Mouse (Mus musculus) hindbrain, postnatal 0 days (tissue): ENCODE results near the gene Spint4. TPM values are rescaled to one million over a fixed set of nuclear protein-coding genes. Genes with fewer than 3 reads are reported as not detected.

Source experiments
- ATAC-seq: fragments of 200-750 bp; cut with Nextera tagmentation; 2 replicates; pipeline ENCODE4 v1.8.0; 2017; ENCODE audit warnings: mild to moderate bottlenecking, moderate TSS enrichment, moderate library complexity
- DNase-seq: peaks from one replicate; pipeline ENCODE4 v3.0.0-alpha.2; 2015; ENCODE audit warnings: low spot score
- H3K27ac ChIP-seq: fragments of 300-500 bp; sonication (generic); 2 replicates; pipeline ENCODE4 v1.5.1; 2014; ENCODE audit warnings: mild to moderate bottlenecking
- H3K27me3 ChIP-seq: fragments of 300-500 bp; sonication (generic); 2 replicates; pipeline ENCODE4 v1.6.1; 2014; ENCODE audit warnings: low read length, mixed read lengths; ENCODE audit not compliant: insufficient read depth
- H3K36me3 ChIP-seq: fragments of 300-500 bp; sonication (generic); 2 replicates; pipeline ENCODE4 v1.6.1; 2014; ENCODE audit warnings: low read length, mixed read lengths; ENCODE audit not compliant: insufficient read depth
- H3K4me1 ChIP-seq: fragments of 300-500 bp; sonication (generic); 2 replicates; pipeline ENCODE4 v1.6.1; 2014; ENCODE audit warnings: antibody characterized with exemption, low read length, mixed read lengths; ENCODE audit not compliant: insufficient read depth
- H3K4me2 ChIP-seq: fragments of 300-500 bp; sonication (generic); 2 replicates; pipeline ENCODE4 v1.6.1; 2014; ENCODE audit warnings: low read depth, mild to moderate bottlenecking, low read length, moderate library complexity, mixed read lengths
- H3K4me3 ChIP-seq: fragments of 300-500 bp; sonication (generic); 2 replicates; pipeline ENCODE4 v1.5.1; 2014; ENCODE audit warnings: low read length
- H3K9ac ChIP-seq: fragments of 300-500 bp; sonication (generic); replicated peaks from 2 replicates; pipeline ENCODE4 v1.6.1; 2014; ENCODE audit warnings: mild to moderate bottlenecking, low read length, moderate library complexity, mixed read lengths
- H3K9me3 ChIP-seq: fragments of 300-500 bp; sonication (generic); 2 replicates; pipeline ENCODE4 v1.6.1; 2016; ENCODE audit warnings: low read length, mixed read lengths
- CTCF ChIP-seq: IDR thresholded peaks from 2 replicates; pipeline ENCODE4 v1.5.1; 2016; ENCODE audit warnings: antibody characterized with exemption, control low read depth, low read depth
- WGBS: fragments of 180-500 bp; shearing (Covaris S2); extraction: QIAGEN DNeasy Blood & Tissue Kit; methylation state at CpG from one replicate; pipeline ENCODE4 v1.1.7; 2014; 5-methylcytosine and 5-hydroxymethylcytosine counted together
- polyA plus RNA-seq: library from polyadenylated mRNA; unstranded; fragments of >200 nt; fragmentation: Nextera tagmentation; extraction: Ambion mirVana; gene quantifications from 2 replicates; pipeline ENCODE4 v1.2.1, GENCODE M21; 2015
- total RNA-seq: library from RNA; depleted of rRNA; stranded (reverse); fragments of >200 nt; gene quantifications from 2 replicates; pipeline ENCODE4 v1.2.3, GENCODE M21; 2014; rRNA removed

Spint4 gene
- total and polyA plus RNA-seq, 2 experiments from 2014 or later = not detected

- peaks cover 10% of the 10 kb centered on the region for H3K4me1 ChIP-seq
- peak overlapping the region; percentile 91 for H3K9ac ChIP-seq
Measured at GRCm38 (mm10) chr2:164744987-164745386, 46.7 kb downstream of the Spint4 start.

GRCm38 (mm10) chr2:164745843-164746479, 47.7 kb downstream of the Spint4 start, which contains the start of the genes Wfdc3 and Dnttip1:
Wfdc3 (minus strand) TSS chr2:164745931.
Dnttip1 (plus strand) TSS chr2:164745983.
- peak; percentile 96 for ATAC-seq

More at GRCm38 (mm10) chr2:164744987-164745386, 46.7 kb downstream of the Spint4 start:
- DNase-seq = no peak
- TF ChIP-seq CTCF = no peak
- Histone ChIP-seq H3K4me3 (peak overlapping the region; percentile 96), H3K36me3 (no peaks in the 10 kb centered on the region; the same call in 1 of the 2 replicates), H3K4me2 (peak overlapping the region; percentile 88), H3K27ac (no peak overlapping the region), H3K27me3 (no peaks in the 10 kb centered on the region), H3K9me3 (no peaks in the 10 kb centered on the region)
- ATAC-seq = no peak
- 76% methylated on average over 13 of the region's 13 CpGs for WGBS

GRCm38 (mm10) chr2:164746693-164747092, 48.4 kb downstream of the Spint4 start:
- peak overlapping the region; percentile 88 for H3K4me2 ChIP-seq
- no peak for ATAC-seq
- H3K4me1 ChIP-seq = peaks cover 10% of the 10 kb centered on the region
- 55% methylated on average over 8 of the region's 8 CpGs for WGBS
- H3K27me3 ChIP-seq = no peaks in the 10 kb centered on the region
- H3K4me3 ChIP-seq = peak overlapping the region; percentile 96
- no peak for TF ChIP-seq CTCF
- peaks cover 11% of the 10 kb centered on the region; the same call in 1 of the 2 replicates for H3K36me3 ChIP-seq
- no peak for DNase-seq
- no peaks in the 10 kb centered on the region for H3K9me3 ChIP-seq
- peak overlapping the region; percentile 91 for H3K9ac ChIP-seq
- no peak overlapping the region for H3K27ac ChIP-seq

More at GRCm38 (mm10) chr2:164745843-164746479, 47.7 kb downstream of the Spint4 start, which contains the start of the genes Wfdc3 and Dnttip1:
- no peak for TF ChIP-seq CTCF
- under 1% methylated on average over 69 of the region's 70 CpGs for WGBS
- Histone ChIP-seq H3K36me3 (peaks cover 7% of the 10 kb centered on the region; the same call in 1 of the 2 replicates), H3K4me1 (peaks cover 10% of the 10 kb centered on the region), H3K27me3 (no peaks in the 10 kb centered on the region), H3K27ac (peak within 1 kb of the TSS; percentile 83), H3K4me3 (peak within 1 kb of the TSS; percentile 96), H3K4me2 (peak within 1 kb of the TSS; percentile 88), H3K9ac (peak within 1 kb of the TSS; percentile 91), H3K9me3 (no peaks in the 10 kb centered on the region)
- DNase-seq = peak; percentile 97

- no peak overlapping the region for H3K9ac ChIP-seq
- no peak for TF ChIP-seq CTCF
- no peaks in the 10 kb centered on the region for H3K9me3 ChIP-seq
- H3K27ac ChIP-seq = no peak overlapping the region
- H3K4me3 ChIP-seq = no peak overlapping the region
- peaks cover 17% of the 10 kb centered on the region; the same call in 1 of the 2 replicates for H3K36me3 ChIP-seq
- WGBS = 88% methylated on average over 4 of the region's 4 CpGs
- H3K4me1 ChIP-seq = peaks cover 10% of the 10 kb centered on the region
- ATAC-seq = no peak
- DNase-seq = no peak
- no peaks in the 10 kb centered on the region for H3K27me3 ChIP-seq
- H3K4me2 ChIP-seq = no peak overlapping the region
Measured at GRCm38 (mm10) chr2:164748191-164748590, 49.9 kb downstream of the Spint4 start.

GRCm38 (mm10) chr2:164748991-164749390, 50.7 kb downstream of the Spint4 start:
- Histone ChIP-seq H3K27me3 (no peaks in the 10 kb centered on the region), H3K36me3 (peaks cover 21% of the 10 kb centered on the region), H3K27ac (no peak overlapping the region), H3K4me3 (no peak overlapping the region), H3K9ac (no peak overlapping the region), H3K4me2 (no peak overlapping the region), H3K9me3 (no peaks in the 10 kb centered on the region), H3K4me1 (peaks cover 10% of the 10 kb centered on the region)
- DNase-seq = no peak
- ATAC-seq = no peak
- 86% methylated on average over 6 of the region's 6 CpGs for WGBS
- TF ChIP-seq CTCF = no peak

Other genes starting within 250 kb of the Spint4 start
Only the 30 nearest of the 32 such genes appear.
- 34.4 and 36.9 TPM in 2 replicates for gene Gm20458, start 237.5 kb upstream of the Spint4 start, total RNA-seq
- 9.6 and 10.8 TPM in 2 replicates for gene Gm20458, start 237.5 kb upstream of the Spint4 start, polyA plus RNA-seq
- not detected in 2 replicates for gene Trp53tg5, start 224.8 kb upstream of the Spint4 start, total RNA-seq
- gene Trp53tg5, start 224.8 kb upstream of the Spint4 start, polyA plus RNA-seq = not detected in 2 replicates
- gene Dbndd2, start 212.4 kb upstream of the Spint4 start, total RNA-seq = 29.5 and 30.9 TPM in 2 replicates
- gene Dbndd2, start 212.4 kb upstream of the Spint4 start, polyA plus RNA-seq = 37.2 and 38.0 TPM in 2 replicates
- gene Pigt, start 201.0 kb upstream of the Spint4 start, total RNA-seq = 118 and 134 TPM in 2 replicates
- gene Pigt, start 201.0 kb upstream of the Spint4 start, polyA plus RNA-seq = 102 and 116 TPM in 2 replicates
- 1.5 and 2.7 TPM in 2 replicates for gene Wfdc2, start 136.1 kb upstream of the Spint4 start, total RNA-seq
- gene Wfdc2, start 136.1 kb upstream of the Spint4 start, polyA plus RNA-seq = 3.1 and 4.5 TPM in 2 replicates
- gene Spint3, start 125.0 kb upstream of the Spint4 start, total RNA-seq = not detected in 2 replicates
- not detected in 2 replicates for gene Spint3, start 125.0 kb upstream of the Spint4 start, polyA plus RNA-seq
- gene Wfdc6a, start 113.1 kb upstream of the Spint4 start, total RNA-seq = 0.31 TPM in 1 of 2 replicates, not detected in the other
- 0.19 and 0.77 TPM in 2 replicates for gene Wfdc6a, start 113.1 kb upstream of the Spint4 start, polyA plus RNA-seq
- not detected in 2 replicates for gene Eppin, start 104.9 kb upstream of the Spint4 start, total RNA-seq
- gene Eppin, start 104.9 kb upstream of the Spint4 start, polyA plus RNA-seq = not detected in 2 replicates
- not detected in 2 replicates for gene Wfdc6b, start 85.0 kb upstream of the Spint4 start, total RNA-seq
- not detected in 2 replicates for gene Wfdc6b, start 85.0 kb upstream of the Spint4 start, polyA plus RNA-seq
- not detected in 2 replicates for gene Wfdc8, start 84.9 kb upstream of the Spint4 start, total RNA-seq
- gene Wfdc8, start 84.9 kb upstream of the Spint4 start, polyA plus RNA-seq = not detected in 2 replicates
- gene Wfdc16, start 59.7 kb upstream of the Spint4 start, total RNA-seq = not detected in 2 replicates
- gene Wfdc16, start 59.7 kb upstream of the Spint4 start, polyA plus RNA-seq = not detected in 2 replicates
- gene Wfdc10, start 42.5 kb upstream of the Spint4 start, total RNA-seq = not detected in 2 replicates
- gene Wfdc10, start 42.5 kb upstream of the Spint4 start, polyA plus RNA-seq = 0.60 TPM in 1 of 2 replicates, not detected in the other
- gene Wfdc9, start 41.9 kb upstream of the Spint4 start, total RNA-seq = not detected in 2 replicates
- gene Wfdc9, start 41.9 kb upstream of the Spint4 start, polyA plus RNA-seq = not detected in 2 replicates
- gene Wfdc11, start 24.4 kb upstream of the Spint4 start, total RNA-seq = not detected in 2 replicates
- gene Wfdc11, start 24.4 kb upstream of the Spint4 start, polyA plus RNA-seq = not detected in 2 replicates
- gene Wfdc13, start 13.4 kb upstream of the Spint4 start, total RNA-seq = not detected in 2 replicates
- gene Wfdc13, start 13.4 kb upstream of the Spint4 start, polyA plus RNA-seq = not detected in 2 replicates
- not detected in 2 replicates for gene Spint5, start 16.8 kb downstream of the Spint4 start, total RNA-seq
- not detected in 2 replicates for gene Spint5, start 16.8 kb downstream of the Spint4 start, polyA plus RNA-seq
- gene Wfdc3, start 47.4 kb downstream of the Spint4 start, total RNA-seq = 1.3 TPM in 2 replicates
- gene Wfdc3, start 47.4 kb downstream of the Spint4 start, polyA plus RNA-seq = 0.73 and 0.76 TPM in 2 replicates
- 17.1 and 24.9 TPM in 2 replicates for gene Dnttip1, start 47.5 kb downstream of the Spint4 start, total RNA-seq
- gene Dnttip1, start 47.5 kb downstream of the Spint4 start, polyA plus RNA-seq = 53.9 and 56.1 TPM in 2 replicates
- gene Ube2c, start 71.4 kb downstream of the Spint4 start, total RNA-seq = 61.5 and 70.6 TPM in 2 replicates
- 61.2 and 69.4 TPM in 2 replicates for gene Ube2c, start 71.4 kb downstream of the Spint4 start, polyA plus RNA-seq
- gene Tnnc2, start 81.5 kb downstream of the Spint4 start, total RNA-seq = 12.2 TPM in 1 of 2 replicates, not detected in the other
- 0.30 TPM in 1 of 2 replicates, not detected in the other for gene Tnnc2, start 81.5 kb downstream of the Spint4 start, polyA plus RNA-seq
- 102 and 106 TPM in 2 replicates for gene Snx21, start 87.3 kb downstream of the Spint4 start, total RNA-seq
- gene Snx21, start 87.3 kb downstream of the Spint4 start, polyA plus RNA-seq = 44.7 and 47.6 TPM in 2 replicates
- 18.5 and 39.5 TPM in 2 replicates for gene Acot8, start 106.4 kb downstream of the Spint4 start, total RNA-seq
- gene Acot8, start 106.4 kb downstream of the Spint4 start, polyA plus RNA-seq = 19.4 and 20.2 TPM in 2 replicates
- 6.4 and 8.3 TPM in 2 replicates for gene Zswim3, start 106.6 kb downstream of the Spint4 start, total RNA-seq
- gene Zswim3, start 106.6 kb downstream of the Spint4 start, polyA plus RNA-seq = 5.2 and 5.5 TPM in 2 replicates
- 23.9 and 24.6 TPM in 2 replicates for gene Zswim1, start 124.2 kb downstream of the Spint4 start, total RNA-seq
- 26.5 and 29.0 TPM in 2 replicates for gene Zswim1, start 124.2 kb downstream of the Spint4 start, polyA plus RNA-seq
- gene Spata25, start 130.0 kb downstream of the Spint4 start, total RNA-seq = not detected in 2 replicates
- gene Spata25, start 130.0 kb downstream of the Spint4 start, polyA plus RNA-seq = not detected in 2 replicates
- 135 and 147 TPM in 2 replicates for gene Ctsa, start 134.4 kb downstream of the Spint4 start, total RNA-seq
- gene Ctsa, start 134.4 kb downstream of the Spint4 start, polyA plus RNA-seq = 112 and 116 TPM in 2 replicates
- 8.7 and 12.1 TPM in 2 replicates for gene Neurl2, start 135.0 kb downstream of the Spint4 start, total RNA-seq
- 7.2 and 7.6 TPM in 2 replicates for gene Neurl2, start 135.0 kb downstream of the Spint4 start, polyA plus RNA-seq
- gene Pltp, start 159.2 kb downstream of the Spint4 start, total RNA-seq = 76.2 and 88.7 TPM in 2 replicates
- 99.6 and 117 TPM in 2 replicates for gene Pltp, start 159.2 kb downstream of the Spint4 start, polyA plus RNA-seq
- 76.7 and 83.7 TPM in 2 replicates for gene Pcif1, start 180.8 kb downstream of the Spint4 start, total RNA-seq
- 107 and 108 TPM in 2 replicates for gene Pcif1, start 180.8 kb downstream of the Spint4 start, polyA plus RNA-seq
- gene Zfp335, start 213.3 kb downstream of the Spint4 start, total RNA-seq = 26.5 and 28.3 TPM in 2 replicates
- 9.0 and 9.2 TPM in 2 replicates for gene Zfp335, start 213.3 kb downstream of the Spint4 start, polyA plus RNA-seq